Mouse (Mus musculus) limb, embryonic 10.5 days (tissue): ENCODE results near the gene Unc93b1. TPM values are rescaled to one million over a fixed set of nuclear protein-coding genes. Genes with fewer than 3 reads are reported as not detected.

Experiments
- DNase-seq: peaks from one replicate; pipeline ENCODE4 v3.0.0-alpha.2; 2017; ENCODE audit warnings: low spot score
- H3K27ac ChIP-seq: fragments of 300-500 bp; sonication (generic); 2 replicates; pipeline ENCODE4 v1.5.1; 2016; ENCODE audit warnings: mild to moderate bottlenecking
- H3K27me3 ChIP-seq: fragments of 300-500 bp; sonication (generic); 2 replicates; pipeline ENCODE4 v1.6.1; 2016; ENCODE audit warnings: low read depth, mild to moderate bottlenecking; ENCODE audit not compliant: poor library complexity, severe bottlenecking
- H3K36me3 ChIP-seq: fragments of 300-500 bp; sonication (generic); 2 replicates; pipeline ENCODE4 v1.6.1; 2016; ENCODE audit warnings: mild to moderate bottlenecking, moderate library complexity
- H3K4me1 ChIP-seq: fragments of 300-500 bp; sonication (generic); 2 replicates; pipeline ENCODE4 v1.6.1; 2016
- H3K4me3 ChIP-seq: fragments of 300-500 bp; sonication (generic); 2 replicates; pipeline ENCODE4 v1.5.1; 2016; ENCODE audit warnings: mild to moderate bottlenecking, moderate library complexity
- H3K9me3 ChIP-seq: fragments of 300-500 bp; sonication (generic); replicated peaks from 2 replicates; pipeline ENCODE4 v1.6.1; 2016; ENCODE audit warnings: mild to moderate bottlenecking
- WGBS: fragments of 180-500 bp; shearing (Covaris S2); methylation state at CpG from one replicate; pipeline ENCODE4 v1.1.7; 2016; 5-methylcytosine and 5-hydroxymethylcytosine counted together
- polyA plus RNA-seq: library from polyadenylated mRNA; unstranded; fragments of >200 nt; fragmentation: Nextera tagmentation; extraction: Ambion mirVana; gene quantifications from 2 replicates; pipeline ENCODE4 v1.2.1, GENCODE M21; 2016

The Unc93b1 gene
- polyA plus RNA-seq, 1 experiment from 2014 or later = 6.7 TPM

- H3K36me3 ChIP-seq = no peaks in the 10 kb centered on the region
- peak overlapping the region; percentile 76 for H3K27ac ChIP-seq
- no peak for DNase-seq
- no peaks in the 10 kb centered on the region for H3K27me3 ChIP-seq
- H3K4me3 ChIP-seq = no peak overlapping the region
- H3K4me1 ChIP-seq = peaks cover 38% of the 10 kb centered on the region
- H3K9me3 ChIP-seq = no peaks in the 10 kb centered on the region
- 37% methylated on average over 8 of the region's 8 CpGs for WGBS
These were observed 50.3 kb downstream of the Unc93b1 start for GRCm38 (mm10) chr19:3985261-3985681.

- peak within 1 kb of the TSS; percentile 76 for H3K27ac ChIP-seq
- DNase-seq = peak; percentile 55
- H3K27me3 ChIP-seq = no peaks in the 10 kb centered on the region
- no peaks in the 10 kb centered on the region for H3K36me3 ChIP-seq
- H3K4me1 ChIP-seq = peaks cover 46% of the 10 kb centered on the region
- H3K9me3 ChIP-seq = no peaks in the 10 kb centered on the region
- 16% methylated on average over 8 of the region's 8 CpGs for WGBS
- 0 out of 2 replicates have a peak within 1 kb of the TSS, but pooled peaks have one; percentile 12 for H3K4me3 ChIP-seq
These were observed 51.3 kb downstream of the Unc93b1 start, which contains the start of gene Acy3 for GRCm38 (mm10) chr19:3986334-3986733. Acy3 (plus strand) TSS chr19:3986570.

- Histone ChIP-seq H3K27me3 (0 out of 2 replicates have a peak, but pooled peaks cover 5% of the 10 kb centered on the region), H3K4me1 (peaks cover 50% of the 10 kb centered on the region), H3K4me3 (no peak overlapping the region), H3K36me3 (no peaks in the 10 kb centered on the region), H3K27ac (no peak overlapping the region), H3K9me3 (no peaks in the 10 kb centered on the region)
- no peak for DNase-seq
- WGBS = 92% methylated on average over 14 of the region's 14 CpGs
These were observed 53.1 kb downstream of the Unc93b1 start for GRCm38 (mm10) chr19:3988066-3988465.

GRCm38 (mm10) chr19:3988750-3989149 lies 53.8 kb downstream of the Unc93b1 start:
- H3K4me1 ChIP-seq = peaks cover 43% of the 10 kb centered on the region
- 86% methylated on average over 4 of the region's 4 CpGs for WGBS
- no peak overlapping the region for H3K4me3 ChIP-seq
- no peak overlapping the region for H3K27ac ChIP-seq
- H3K36me3 ChIP-seq = no peaks in the 10 kb centered on the region
- H3K27me3 ChIP-seq = 0 out of 2 replicates have a peak, but pooled peaks cover 5% of the 10 kb centered on the region
- DNase-seq = no peak
- no peaks in the 10 kb centered on the region for H3K9me3 ChIP-seq

- DNase-seq = peak; percentile 53
- H3K36me3 ChIP-seq = no peaks in the 10 kb centered on the region
- H3K9me3 ChIP-seq = no peaks in the 10 kb centered on the region
- H3K27ac ChIP-seq = no peak overlapping the region
- no peak overlapping the region for H3K4me3 ChIP-seq
- 24% methylated on average over 6 of the region's 6 CpGs for WGBS
- peaks cover 32% of the 10 kb centered on the region for H3K4me1 ChIP-seq
- 0 out of 2 replicates have a peak, but pooled peaks cover 5% of the 10 kb centered on the region for H3K27me3 ChIP-seq
These were observed 55.8 kb downstream of the Unc93b1 start for GRCm38 (mm10) chr19:3990804-3991203.

- H3K27ac ChIP-seq = no peak overlapping the region
- H3K4me3 ChIP-seq = no peak overlapping the region
These were observed 56.6 kb downstream of the Unc93b1 start for GRCm38 (mm10) chr19:3991562-3991961.

GRCm38 (mm10) chr19:3991966-3992365 lies 57.0 kb downstream of the Unc93b1 start:
- Histone ChIP-seq H3K9me3 (no peaks in the 10 kb centered on the region), H3K27ac (no peak overlapping the region), H3K27me3 (0 out of 2 replicates have a peak, but pooled peaks cover 5% of the 10 kb centered on the region), H3K4me3 (no peak overlapping the region), H3K4me1 (peaks cover 20% of the 10 kb centered on the region), H3K36me3 (no peaks in the 10 kb centered on the region)
- DNase-seq = no peak
- WGBS = 91% methylated on average over 3 of the region's 3 CpGs

More at GRCm38 (mm10) chr19:3991562-3991961, 56.6 kb downstream of the Unc93b1 start:
- Histone ChIP-seq H3K27me3 (0 out of 2 replicates have a peak, but pooled peaks cover 5% of the 10 kb centered on the region), H3K36me3 (no peaks in the 10 kb centered on the region), H3K4me1 (peaks cover 24% of the 10 kb centered on the region), H3K9me3 (no peaks in the 10 kb centered on the region)
- DNase-seq = no peak
- 99% methylated on average over 3 of the region's 3 CpGs for WGBS

GRCm38 (mm10) chr19:3992416-3992815 lies 57.4 kb downstream of the Unc93b1 start, which contains the start of gene Tbx10:
Tbx10 (plus strand) TSS chr19:3992752.
- 0 out of 2 replicates have a peak, but pooled peaks cover 5% of the 10 kb centered on the region for H3K27me3 ChIP-seq
- H3K4me3 ChIP-seq = no peak within 1 kb of the TSS
- no peaks in the 10 kb centered on the region for H3K36me3 ChIP-seq
- H3K27ac ChIP-seq = no peak within 1 kb of the TSS
- H3K4me1 ChIP-seq = peaks cover 18% of the 10 kb centered on the region
- WGBS = 54% methylated on average over 5 of the region's 5 CpGs
- no peaks in the 10 kb centered on the region for H3K9me3 ChIP-seq
- no peak for DNase-seq

- whole genome bisulfite sequencing = 75% methylated on average over 6 of the region's 6 CpGs
- peaks cover 37% of the 10 kb centered on the region for H3K4me1 ChIP-seq
- H3K36me3 ChIP-seq = no peaks in the 10 kb centered on the region
- H3K4me3 ChIP-seq = no peak overlapping the region
- no peaks in the 10 kb centered on the region for H3K9me3 ChIP-seq
- no peak for DNase-seq
- no peak overlapping the region for H3K27ac ChIP-seq
- 0 out of 2 replicates have a peak, but pooled peaks cover 5% of the 10 kb centered on the region for H3K27me3 ChIP-seq
These were observed 59.9 kb downstream of the Unc93b1 start for GRCm38 (mm10) chr19:3994932-3995331.

GRCm38 (mm10) chr19:3995505-3995904 lies 60.5 kb downstream of the Unc93b1 start:
- Histone ChIP-seq H3K4me3 (no peak overlapping the region), H3K4me1 (peaks cover 34% of the 10 kb centered on the region), H3K9me3 (no peaks in the 10 kb centered on the region), H3K36me3 (no peaks in the 10 kb centered on the region), H3K27me3 (0 out of 2 replicates have a peak, but pooled peaks cover 5% of the 10 kb centered on the region), H3K27ac (no peak overlapping the region)
- DNase-seq = no peak
- 94% methylated on average over 3 of the region's 3 CpGs for WGBS

GRCm38 (mm10) chr19:3996106-3996505 lies 61.1 kb downstream of the Unc93b1 start:
- Histone ChIP-seq H3K36me3 (no peaks in the 10 kb centered on the region), H3K9me3 (no peaks in the 10 kb centered on the region), H3K4me1 (peaks cover 31% of the 10 kb centered on the region), H3K4me3 (no peak overlapping the region), H3K27me3 (0 out of 2 replicates have a peak, but pooled peaks cover 5% of the 10 kb centered on the region), H3K27ac (no peak overlapping the region)
- WGBS = 68% methylated on average over 7 of the region's 7 CpGs
- no peak for DNase-seq

- H3K27ac ChIP-seq = no peak overlapping the region
- no peak overlapping the region for H3K4me3 ChIP-seq
- no peaks in the 10 kb centered on the region for H3K36me3 ChIP-seq
- 0 out of 2 replicates have a peak, but pooled peaks cover 2% of the 10 kb centered on the region for H3K27me3 ChIP-seq
- peaks cover 37% of the 10 kb centered on the region for H3K4me1 ChIP-seq
- H3K9me3 ChIP-seq = no peaks in the 10 kb centered on the region
- no peak for DNase-seq
- WGBS = 86% methylated on average over 8 of the region's 8 CpGs
These were observed 61.8 kb downstream of the Unc93b1 start for GRCm38 (mm10) chr19:3996747-3997146.

- Histone ChIP-seq H3K36me3 (no peaks in the 10 kb centered on the region), H3K4me1 (peaks cover 39% of the 10 kb centered on the region), H3K27ac (no peak overlapping the region), H3K27me3 (no peaks in the 10 kb centered on the region), H3K4me3 (no peak overlapping the region), H3K9me3 (no peaks in the 10 kb centered on the region)
- WGBS = 68% methylated on average over 8 of the region's 8 CpGs
- DNase-seq = no peak
These were observed 62.2 kb downstream of the Unc93b1 start for GRCm38 (mm10) chr19:3997231-3997630.
